Mouse (Mus musculus) lung, postnatal 0 days (tissue): Measurements from ENCODE around the gene Slfn1. TPM values are rescaled to one million over a fixed set of nuclear protein-coding genes. Genes with fewer than 3 reads are reported as not detected.
A peak's percentile ranks its signal among the peaks of the same experiment; 100 is the strongest.

Experiments
- ATAC-seq: fragments of 200-750 bp; cut with Nextera tagmentation; 2 replicates; pipeline ENCODE4 v1.8.0; 2017; ENCODE audit warnings: moderate library complexity
- DNase-seq: peaks from one replicate; pipeline ENCODE4 v3.0.0-alpha.2; 2016; ENCODE audit warnings: low spot score
- H3K27ac ChIP-seq: fragments of 300-500 bp; sonication (generic); 2 replicates; pipeline ENCODE4 v1.5.1; 2014; ENCODE audit warnings: antibody characterized with exemption, mild to moderate bottlenecking, low read length, mixed read lengths
- H3K27me3 ChIP-seq: fragments of 300-500 bp; sonication (generic); replicated peaks from 2 replicates; pipeline ENCODE4 v1.6.1; 2014; ENCODE audit warnings: low read length, mixed read lengths; ENCODE audit not compliant: insufficient read depth
- H3K36me3 ChIP-seq: fragments of 300-500 bp; sonication (generic); 2 replicates; pipeline ENCODE4 v1.6.1; 2014; ENCODE audit warnings: low read length, mixed read lengths; ENCODE audit not compliant: insufficient read depth
- H3K4me1 ChIP-seq: fragments of 300-500 bp; sonication (generic); 2 replicates; pipeline ENCODE4 v1.6.1; 2014; ENCODE audit warnings: antibody characterized with exemption, low read depth, low read length, mixed read lengths; ENCODE audit not compliant: insufficient read depth
- H3K4me2 ChIP-seq: fragments of 300-500 bp; sonication (generic); replicated peaks from 2 replicates; pipeline ENCODE4 v1.6.1; 2014; ENCODE audit warnings: low read depth, mild to moderate bottlenecking, low read length, moderate library complexity, mixed read lengths
- H3K4me3 ChIP-seq: fragments of 300-500 bp; sonication (generic); 2 replicates; pipeline ENCODE4 v1.5.1; 2014; ENCODE audit warnings: low read depth, low read length
- H3K9ac ChIP-seq: fragments of 300-500 bp; sonication (generic); replicated peaks from 2 replicates; pipeline ENCODE4 v1.6.1; 2014; ENCODE audit warnings: low read depth, mild to moderate bottlenecking
- H3K9me3 ChIP-seq: fragments of 300-500 bp; sonication (generic); 2 replicates; pipeline ENCODE4 v1.6.1; 2016; ENCODE audit warnings: low read length, mixed read lengths
- CTCF ChIP-seq: IDR thresholded peaks from 2 replicates; pipeline ENCODE4 v1.5.1; 2016; ENCODE audit warnings: antibody characterized with exemption, mild to moderate bottlenecking
- EP300 ChIP-seq: IDR thresholded peaks from 2 replicates; pipeline ENCODE4 v1.6.1; 2016; ENCODE audit warnings: antibody characterized with exemption, mild to moderate bottlenecking, control low read depth
- WGBS: fragments of 180-500 bp; shearing (Covaris S2); extraction: QIAGEN DNeasy Blood & Tissue Kit; methylation state at CpG from one replicate; pipeline ENCODE4 v1.1.7; 2014; 5-methylcytosine and 5-hydroxymethylcytosine counted together
- polyA plus RNA-seq: library from polyadenylated mRNA; unstranded; fragments of >200 nt; fragmentation: Nextera tagmentation; extraction: Ambion mirVana; gene quantifications from 2 replicates; pipeline ENCODE4 v1.2.1, GENCODE M21; 2015

The Slfn1 gene
- 2.3 and 2.4 TPM in 2 replicates for polyA plus RNA-seq

- no peak within 1 kb of the TSS for H3K27ac ChIP-seq
- no peak within 1 kb of the TSS for H3K4me2 ChIP-seq
- no peaks in the 10 kb centered on the region for H3K4me1 ChIP-seq
- no peak for ATAC-seq
- peak; percentile 6 for DNase-seq
- TF ChIP-seq EP300 (no peak), CTCF (no peak)
- no peaks in the 10 kb centered on the region for H3K9me3 ChIP-seq
- no peaks in the 10 kb centered on the region for H3K36me3 ChIP-seq
- H3K4me3 ChIP-seq, result no peak within 1 kb of the TSS
- no peaks in the 10 kb centered on the region for H3K27me3 ChIP-seq
- 81% methylated on average over 13 of the region's 13 CpGs for WGBS
- H3K9ac ChIP-seq, result no peak within 1 kb of the TSS
Measured at GRCm38 (mm10) chr11:83116597-83117227, at the start of gene Slfn1. Gene Slfn1 (plus strand): TSS chr11:83116849.

- no peak overlapping the region; the same call in 1 of the 2 replicates for H3K4me3 ChIP-seq
- H3K4me2 ChIP-seq, result no peak overlapping the region
- H3K27ac ChIP-seq, result no peak overlapping the region
- 74% methylated on average over 4 of the region's 4 CpGs for WGBS
- no peaks in the 10 kb centered on the region for H3K27me3 ChIP-seq
- H3K9me3 ChIP-seq, result no peaks in the 10 kb centered on the region
- no peaks in the 10 kb centered on the region for H3K36me3 ChIP-seq
- ATAC-seq (no peak), DNase-seq (no peak)
- no peaks in the 10 kb centered on the region for H3K4me1 ChIP-seq
- H3K9ac ChIP-seq, result no peak overlapping the region
- peak; percentile 28; the same call in 1 of the 2 replicates for TF ChIP-seq CTCF
- no peak for TF ChIP-seq EP300
Measured at GRCm38 (mm10) chr11:83067982-83068694, 48.5 kb upstream of the Slfn1 start.

- no peak overlapping the region for H3K4me2 ChIP-seq
- no peaks in the 10 kb centered on the region for H3K4me1 ChIP-seq
- H3K27ac ChIP-seq, result no peak overlapping the region
- DNase-seq, result no peak
- no peak for ATAC-seq
- no peaks in the 10 kb centered on the region for H3K27me3 ChIP-seq
- H3K36me3 ChIP-seq, result no peaks in the 10 kb centered on the region
- H3K9ac ChIP-seq, result no peak overlapping the region
- 86% methylated on average over 15 of the region's 15 CpGs for WGBS
- no peak for TF ChIP-seq CTCF
- TF ChIP-seq EP300, result no peak
- H3K9me3 ChIP-seq, result no peaks in the 10 kb centered on the region
- H3K4me3 ChIP-seq, result no peak overlapping the region
Measured at GRCm38 (mm10) chr11:83070321-83070970, 46.2 kb upstream of the Slfn1 start.

- Histone ChIP-seq H3K9ac (no peak overlapping the region), H3K4me1 (no peaks in the 10 kb centered on the region), H3K27ac (peak overlapping the region; percentile 87), H3K4me3 (no peak overlapping the region), H3K27me3 (no peaks in the 10 kb centered on the region), H3K9me3 (no peaks in the 10 kb centered on the region), H3K36me3 (no peaks in the 10 kb centered on the region), H3K4me2 (no peak overlapping the region)
- 31% methylated on average over 3 of the region's 3 CpGs for WGBS
- ATAC-seq (peak; percentile 95), DNase-seq (peak; percentile 90)
- TF ChIP-seq EP300, result peak; percentile 86
- TF ChIP-seq CTCF, result no peak
Measured at GRCm38 (mm10) chr11:83077714-83078422, 38.8 kb upstream of the Slfn1 start.

- H3K4me3 ChIP-seq, result no peak overlapping the region
- H3K4me2 ChIP-seq, result no peak overlapping the region
- no peaks in the 10 kb centered on the region for H3K4me1 ChIP-seq
- H3K9me3 ChIP-seq, result no peaks in the 10 kb centered on the region
- H3K27ac ChIP-seq, result peak overlapping the region; percentile 87
- TF ChIP-seq CTCF (no peak), EP300 (no peak)
- WGBS, result 73% methylated on average over 5 of the region's 5 CpGs
- no peak for DNase-seq
- ATAC-seq, result peak; percentile 16; the same call in 1 of the 2 replicates
- no peaks in the 10 kb centered on the region for H3K27me3 ChIP-seq
- H3K9ac ChIP-seq, result no peak overlapping the region
- no peaks in the 10 kb centered on the region for H3K36me3 ChIP-seq
Measured at GRCm38 (mm10) chr11:83078423-83079140, 38.1 kb upstream of the Slfn1 start.
